Mouse (Mus musculus) erythroblast, embryonic 14.5 days (primary cell): ENCODE measurements around the gene Sobp. TPM values are rescaled to one million over a fixed set of nuclear protein-coding genes. Genes with fewer than 3 reads are reported as not detected.

ENCODE experiments used
- H3K27me3 ChIP-seq: 2 replicates; pipeline ENCODE4 v1.6.1; 2012; ENCODE audit warnings: inconsistent platforms; ENCODE audit not compliant: control insufficient read depth
- H3K36me3 ChIP-seq: 2 replicates; pipeline ENCODE4 v1.6.1; 2012; ENCODE audit warnings: mild to moderate bottlenecking, inconsistent platforms; ENCODE audit not compliant: control insufficient read depth
- H3K4me1 ChIP-seq: 2 replicates; pipeline ENCODE4 v1.6.1; 2012; ENCODE audit warnings: inconsistent platforms; ENCODE audit not compliant: control insufficient read depth
- H3K4me3 ChIP-seq: replicated peaks from 2 replicates; pipeline ENCODE3; 2012; ENCODE audit warnings: moderate library complexity, mild to moderate bottlenecking, inconsistent platforms
- H3K9me3 ChIP-seq: 2 replicates; pipeline ENCODE4 v1.6.1; 2012; ENCODE audit warnings: low read length, inconsistent platforms, mixed read lengths; ENCODE audit not compliant: control insufficient read depth
- GATA1 ChIP-seq: IDR thresholded peaks from 2 replicates; pipeline ENCODE4 v1.6.1; 2012; ENCODE audit warnings: low read length, inconsistent platforms, mixed read lengths
- TAL1 ChIP-seq: IDR thresholded peaks from 3 replicates; pipeline ENCODE4 v1.6.1; 2012; ENCODE audit warnings: low read length, inconsistent platforms, mixed read lengths
- polyA plus RNA-seq: library from polyadenylated mRNA; stranded (reverse); fragments of >175 nt; gene quantifications from 2 replicates; pipeline ENCODE4 v1.2.3, GENCODE M21; 2012

The Sobp gene
- polyA plus RNA-seq, 1 experiment: not detected

- no peak for TF ChIP-seq TAL1
- TF ChIP-seq GATA1: no peak
Measured at GRCm38 (mm10) chr10:42980999-42981757, 193.2 kb downstream of the Sobp start.

GRCm38 (mm10) chr10:42978346-42978745 is 196.0 kb downstream of the Sobp start:
- no peak overlapping the region for H3K4me3 ChIP-seq
- H3K9me3 ChIP-seq: no peaks in the 10 kb centered on the region
- no peaks in the 10 kb centered on the region for H3K27me3 ChIP-seq
- TF ChIP-seq GATA1: no peak
- no peak for TF ChIP-seq TAL1
- H3K4me1 ChIP-seq: no peaks in the 10 kb centered on the region
- H3K36me3 ChIP-seq: no peaks in the 10 kb centered on the region

More at GRCm38 (mm10) chr10:42980999-42981757, 193.2 kb downstream of the Sobp start:
- Histone ChIP-seq H3K4me3 (no peak overlapping the region), H3K27me3 (no peaks in the 10 kb centered on the region), H3K36me3 (no peaks in the 10 kb centered on the region), H3K9me3 (no peaks in the 10 kb centered on the region), H3K4me1 (no peaks in the 10 kb centered on the region)

GRCm38 (mm10) chr10:42976577-42976976 is 197.8 kb downstream of the Sobp start:
- Histone ChIP-seq H3K9me3 (no peaks in the 10 kb centered on the region), H3K27me3 (no peaks in the 10 kb centered on the region), H3K4me1 (no peaks in the 10 kb centered on the region), H3K4me3 (no peak overlapping the region), H3K36me3 (no peaks in the 10 kb centered on the region)
- TF ChIP-seq TAL1 (no peak), GATA1 (no peak)

GRCm38 (mm10) chr10:42973537-42973936 is 200.8 kb downstream of the Sobp start:
- H3K27me3 ChIP-seq: peaks cover 2% of the 10 kb centered on the region
- no peak overlapping the region for H3K4me3 ChIP-seq
- TF ChIP-seq TAL1: no peak
- no peaks in the 10 kb centered on the region for H3K36me3 ChIP-seq
- H3K4me1 ChIP-seq: no peaks in the 10 kb centered on the region
- H3K9me3 ChIP-seq: no peaks in the 10 kb centered on the region

GRCm38 (mm10) chr10:42972504-42973172 is 201.7 kb downstream of the Sobp start:
- H3K4me3 ChIP-seq: no peak overlapping the region
- no peaks in the 10 kb centered on the region for H3K4me1 ChIP-seq
- H3K9me3 ChIP-seq: no peaks in the 10 kb centered on the region
- H3K36me3 ChIP-seq: no peaks in the 10 kb centered on the region
- H3K27me3 ChIP-seq: peaks cover 2% of the 10 kb centered on the region
- TF ChIP-seq TAL1 (no peak), GATA1 (no peak)

GRCm38 (mm10) chr10:42968332-42968731 is 206.0 kb downstream of the Sobp start:
- no peaks in the 10 kb centered on the region for H3K4me1 ChIP-seq
- no peak overlapping the region for H3K4me3 ChIP-seq
- no peak for TF ChIP-seq TAL1
- TF ChIP-seq GATA1: no peak
- H3K9me3 ChIP-seq: no peaks in the 10 kb centered on the region
- H3K27me3 ChIP-seq: peaks cover 2% of the 10 kb centered on the region
- no peaks in the 10 kb centered on the region for H3K36me3 ChIP-seq

GRCm38 (mm10) chr10:42963061-42963460 is 211.3 kb downstream of the Sobp start:
- H3K9me3 ChIP-seq: no peaks in the 10 kb centered on the region
- no peaks in the 10 kb centered on the region for H3K27me3 ChIP-seq

GRCm38 (mm10) chr10:42962655-42963054 is 211.7 kb downstream of the Sobp start:
- TF ChIP-seq GATA1 (no peak), TAL1 (no peak)
- peaks cover 3% of the 10 kb centered on the region; the same call in 1 of the 2 replicates for H3K27me3 ChIP-seq
- peaks cover 6% of the 10 kb centered on the region for H3K4me1 ChIP-seq
- H3K4me3 ChIP-seq: no peak overlapping the region
- H3K36me3 ChIP-seq: no peaks in the 10 kb centered on the region
- no peaks in the 10 kb centered on the region for H3K9me3 ChIP-seq

More at GRCm38 (mm10) chr10:42963061-42963460, 211.3 kb downstream of the Sobp start:
- Histone ChIP-seq H3K4me1 (peaks cover 6% of the 10 kb centered on the region), H3K36me3 (no peaks in the 10 kb centered on the region), H3K4me3 (no peak overlapping the region)
- no peak for TF ChIP-seq GATA1
- TF ChIP-seq TAL1: no peak

- TF ChIP-seq TAL1 (no peak), GATA1 (no peak)
- Histone ChIP-seq H3K36me3 (no peaks in the 10 kb centered on the region), H3K4me1 (peaks cover 6% of the 10 kb centered on the region), H3K27me3 (peaks cover 6% of the 10 kb centered on the region), H3K4me3 (no peak overlapping the region), H3K9me3 (no peaks in the 10 kb centered on the region)
Measured at GRCm38 (mm10) chr10:42962181-42962601, 212.1 kb downstream of the Sobp start.
